Mouse (Mus musculus) ES-Bruce4 (cell line): ENCODE measurements around the gene Ctbs.

Experiments
- CTCF ChIP-seq: IDR thresholded peaks from one replicate; pipeline ENCODE4 v1.8.1; 2011; ENCODE audit warnings: low read depth, low read length
- EP300 ChIP-seq: IDR thresholded peaks from 2 replicates; pipeline ENCODE4 v1.6.1; 2011; ENCODE audit warnings: low read depth, low read length; ENCODE audit not compliant: insufficient read depth
- POLR2A ChIP-seq: IDR thresholded peaks from one replicate; pipeline ENCODE4 v1.8.1; 2011; ENCODE audit warnings: low read length; ENCODE audit not compliant: insufficient read depth

- TF ChIP-seq CTCF (peak; percentile 41), POLR2A (no peak), EP300 (no peak)
Observed at GRCm38 (mm10) chr3:146486464-146486863, 36.9 kb downstream of the Ctbs start.
